Mouse (Mus musculus) hindbrain, embryonic 10.5 days (tissue): ENCODE measurements around the gene Smim4. TPM values are rescaled to one million over a fixed set of nuclear protein-coding genes. Genes with fewer than 3 reads are reported as not detected.

Source experiments
- DNase-seq: peaks from one replicate; pipeline ENCODE4 v3.0.0-alpha.2; 2017; ENCODE audit warnings: low spot score
- H3K27ac ChIP-seq: fragments of 300-500 bp; sonication (generic); 2 replicates; pipeline ENCODE4 v1.5.1; 2016; ENCODE audit warnings: mild to moderate bottlenecking, moderate library complexity
- H3K27me3 ChIP-seq: fragments of 300-500 bp; sonication (generic); 2 replicates; pipeline ENCODE4 v1.6.1; 2016; ENCODE audit warnings: mild to moderate bottlenecking; ENCODE audit not compliant: poor library complexity, insufficient read depth, severe bottlenecking
- H3K36me3 ChIP-seq: fragments of 300-500 bp; sonication (generic); 2 replicates; pipeline ENCODE4 v1.6.1; 2016; ENCODE audit warnings: mild to moderate bottlenecking, moderate library complexity
- H3K4me1 ChIP-seq: fragments of 300-500 bp; sonication (generic); replicated peaks from 2 replicates; pipeline ENCODE4 v1.6.1; 2016; ENCODE audit warnings: mild to moderate bottlenecking
- H3K4me3 ChIP-seq: fragments of 300-500 bp; sonication (generic); 2 replicates; pipeline ENCODE4 v1.5.1; 2016; ENCODE audit warnings: mild to moderate bottlenecking, moderate library complexity
- H3K9me3 ChIP-seq: fragments of 300-500 bp; sonication (generic); 2 replicates; pipeline ENCODE4 v1.6.1; 2016; ENCODE audit warnings: mild to moderate bottlenecking, moderate library complexity
- WGBS: fragments of 180-500 bp; shearing (Covaris S2); methylation state at CpG from one replicate; pipeline ENCODE4 v1.1.7; 2016; 5-methylcytosine and 5-hydroxymethylcytosine counted together
- polyA plus RNA-seq: library from polyadenylated mRNA; unstranded; fragments of >200 nt; fragmentation: Nextera tagmentation; extraction: Ambion mirVana; gene quantifications from 2 replicates; pipeline ENCODE4 v1.2.1, GENCODE M21; 2016

Smim4 gene
- polyA plus RNA-seq, 1 experiment from 2014 or later = 74.2 TPM

GRCm38 (mm10) chr14:31137281-31137595 is 8.5 kb upstream of the Smim4 start:
- no peak overlapping the region for H3K4me3 ChIP-seq
- no peak for DNase-seq
- peaks cover 100% of the 10 kb centered on the region for H3K36me3 ChIP-seq
- 0 out of 2 replicates have a peak, but pooled peaks cover 4% of the 10 kb centered on the region for H3K9me3 ChIP-seq
- 0 out of 2 replicates have a peak overlapping the region, but pooled peaks have one; percentile 50 for H3K27ac ChIP-seq
- H3K4me1 ChIP-seq = peaks cover 35% of the 10 kb centered on the region
- H3K27me3 ChIP-seq = no peaks in the 10 kb centered on the region
- WGBS = 92% methylated on average over 10 of the region's 10 CpGs

GRCm38 (mm10) chr14:31136411-31137280 is 7.9 kb upstream of the Smim4 start:
- no peaks in the 10 kb centered on the region for H3K27me3 ChIP-seq
- no peak overlapping the region for H3K27ac ChIP-seq
- H3K4me1 ChIP-seq = peaks cover 41% of the 10 kb centered on the region
- H3K4me3 ChIP-seq = no peak overlapping the region
- no peaks in the 10 kb centered on the region for H3K9me3 ChIP-seq
- DNase-seq = no peak
- WGBS = 92% methylated on average over 26 of the region's 26 CpGs
- H3K36me3 ChIP-seq = peaks cover 94% of the 10 kb centered on the region

- DNase-seq = no peak
- Histone ChIP-seq H3K27ac (no peak overlapping the region), H3K36me3 (peaks cover 85% of the 10 kb centered on the region), H3K4me1 (peaks cover 50% of the 10 kb centered on the region), H3K4me3 (no peak overlapping the region), H3K27me3 (no peaks in the 10 kb centered on the region), H3K9me3 (no peaks in the 10 kb centered on the region)
- WGBS = 94% methylated on average over 34 of the region's 34 CpGs
These were observed 7.0 kb upstream of the Smim4 start for GRCm38 (mm10) chr14:31135495-31136410.

GRCm38 (mm10) chr14:31134015-31135000 is 5.6 kb upstream of the Smim4 start:
- Histone ChIP-seq H3K9me3 (no peaks in the 10 kb centered on the region), H3K27ac (no peak overlapping the region), H3K27me3 (no peaks in the 10 kb centered on the region), H3K36me3 (peaks cover 71% of the 10 kb centered on the region), H3K4me1 (peaks cover 62% of the 10 kb centered on the region), H3K4me3 (no peak overlapping the region)
- 92% methylated on average over 25 of the region's 25 CpGs for WGBS
- DNase-seq = no peak

- Histone ChIP-seq H3K9me3 (no peaks in the 10 kb centered on the region), H3K27ac (peak overlapping the region; percentile 41; the same call in 1 of the 2 replicates), H3K27me3 (no peaks in the 10 kb centered on the region), H3K4me1 (peaks cover 66% of the 10 kb centered on the region), H3K4me3 (peak overlapping the region; percentile 98), H3K36me3 (peaks cover 59% of the 10 kb centered on the region)
- no peak for DNase-seq
- WGBS = 82% methylated on average over 11 of the region's 11 CpGs
These were observed 4.4 kb upstream of the Smim4 start for GRCm38 (mm10) chr14:31133023-31133665.

GRCm38 (mm10) chr14:31132491-31132975 is 3.8 kb upstream of the Smim4 start:
- Histone ChIP-seq H3K4me3 (peak overlapping the region; percentile 98), H3K27ac (peak overlapping the region; percentile 97; the same call in 1 of the 2 replicates), H3K4me1 (peaks cover 65% of the 10 kb centered on the region), H3K36me3 (peaks cover 53% of the 10 kb centered on the region), H3K27me3 (no peaks in the 10 kb centered on the region), H3K9me3 (no peaks in the 10 kb centered on the region)
- 88% methylated on average over 7 of the region's 7 CpGs for whole genome bisulfite sequencing
- DNase-seq = no peak

GRCm38 (mm10) chr14:31132031-31132430 is 3.3 kb upstream of the Smim4 start:
- Histone ChIP-seq H3K27ac (peak overlapping the region; percentile 97), H3K36me3 (peaks cover 48% of the 10 kb centered on the region), H3K27me3 (no peaks in the 10 kb centered on the region), H3K4me3 (peak overlapping the region; percentile 98), H3K9me3 (no peaks in the 10 kb centered on the region), H3K4me1 (peaks cover 67% of the 10 kb centered on the region)
- no peak for DNase-seq
- 13% methylated on average over 6 of the region's 6 CpGs for WGBS

GRCm38 (mm10) chr14:31131272-31131821 is 2.6 kb upstream of the Smim4 start:
- Histone ChIP-seq H3K36me3 (peaks cover 42% of the 10 kb centered on the region), H3K9me3 (no peaks in the 10 kb centered on the region), H3K27ac (peak overlapping the region; percentile 97), H3K4me1 (peaks cover 73% of the 10 kb centered on the region), H3K27me3 (no peaks in the 10 kb centered on the region), H3K4me3 (peak overlapping the region; percentile 98)
- WGBS = under 1% methylated on average over 43 of the region's 43 CpGs
- peak; percentile 57 for DNase-seq

GRCm38 (mm10) chr14:31130236-31131220 is 1.8 kb upstream of the Smim4 start, which contains the start of gene Nt5dc2:
Gene Nt5dc2 (plus strand): TSS chr14:31131053.
- DNase-seq = peak; percentile 93
- Histone ChIP-seq H3K9me3 (no peaks in the 10 kb centered on the region), H3K27me3 (no peaks in the 10 kb centered on the region), H3K27ac (peak within 1 kb of the TSS; percentile 97), H3K4me3 (peak within 1 kb of the TSS; percentile 98), H3K36me3 (peaks cover 42% of the 10 kb centered on the region), H3K4me1 (peaks cover 77% of the 10 kb centered on the region)
- 5% methylated on average over 63 of the region's 63 CpGs for WGBS

GRCm38 (mm10) chr14:31129326-31130235 is 825 bp upstream of the Smim4 start:
- Histone ChIP-seq H3K4me1 (peaks cover 82% of the 10 kb centered on the region), H3K4me3 (peak overlapping the region; percentile 98), H3K36me3 (peaks cover 36% of the 10 kb centered on the region), H3K27me3 (no peaks in the 10 kb centered on the region), H3K9me3 (no peaks in the 10 kb centered on the region), H3K27ac (peak overlapping the region; percentile 97)
- no peak for DNase-seq
- 71% methylated on average over 15 of the region's 15 CpGs for WGBS
